Mouse (Mus musculus) kidney, adult 2 months (tissue): Measurements from ENCODE around the gene Prkce.

Source experiments
- CTCF ChIP-seq: fragments of 200-500 bp; conservative IDR thresholded peaks from 2 replicates; pipeline ENCODE4 v1.5.1; 2011; ENCODE audit warnings: low read depth, mild to moderate bottlenecking, control low read depth, low read length, moderate library complexity, mixed read lengths; ENCODE audit not compliant: insufficient read depth, insufficient read length
- POLR2A ChIP-seq: fragments of 200-500 bp; IDR thresholded peaks from one replicate; pipeline ENCODE4 v1.6.1; 2011; ENCODE audit warnings: low read depth, low read length, control low read depth

- no peak for TF ChIP-seq CTCF
- no peak for TF ChIP-seq POLR2A
These were observed 298.3 kb downstream of the Prkce start for GRCm38 (mm10) chr17:86465865-86466264.
